Mouse (Mus musculus): ENCODE data around the gene Smim6.

DNA sequence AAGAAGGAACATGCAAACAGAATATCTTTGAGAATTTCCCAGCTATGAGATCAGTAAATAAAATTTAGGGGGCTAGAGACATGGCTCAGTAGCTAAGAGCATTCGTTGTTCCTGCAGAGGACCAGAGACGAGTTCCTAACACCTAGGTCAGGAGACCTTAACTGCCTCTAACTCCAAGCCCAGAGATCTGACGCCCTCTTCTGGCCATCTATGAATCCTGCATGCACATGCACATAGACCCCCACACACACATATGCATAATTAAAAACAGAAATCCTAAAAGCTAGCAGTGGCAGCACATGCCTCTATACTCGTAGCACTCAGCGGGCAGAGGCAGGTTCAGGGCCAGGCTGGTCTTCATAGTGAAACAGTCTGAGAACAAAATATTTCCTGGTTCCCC, 35.4 kb upstream of the Smim6 start:
- TF ChIP-seq CTCF (conservative IDR thresholded peaks at IDR 0.05; ENCODE audit: low read length), result peak; percentile 54
- no peak for TF ChIP-seq POU5F1 (IDR thresholded peaks at IDR 0.05; ENCODE audit: borderline replicate concordance, low read length)
- TF ChIP-seq NANOG (IDR thresholded peaks at IDR 0.05; ENCODE audit: borderline replicate concordance, low read length), result no peak

Data from E14TG2a.4 (cell line).